Mouse (Mus musculus): ENCODE data around the gene Kcnt1. TPM values are rescaled to one million over a fixed set of nuclear protein-coding genes. Genes with fewer than 3 reads are reported as not detected.

Gene Kcnt1
- polyA plus RNA-seq, 1 experiment from 2014 or later, result 13.3 TPM

DNA sequence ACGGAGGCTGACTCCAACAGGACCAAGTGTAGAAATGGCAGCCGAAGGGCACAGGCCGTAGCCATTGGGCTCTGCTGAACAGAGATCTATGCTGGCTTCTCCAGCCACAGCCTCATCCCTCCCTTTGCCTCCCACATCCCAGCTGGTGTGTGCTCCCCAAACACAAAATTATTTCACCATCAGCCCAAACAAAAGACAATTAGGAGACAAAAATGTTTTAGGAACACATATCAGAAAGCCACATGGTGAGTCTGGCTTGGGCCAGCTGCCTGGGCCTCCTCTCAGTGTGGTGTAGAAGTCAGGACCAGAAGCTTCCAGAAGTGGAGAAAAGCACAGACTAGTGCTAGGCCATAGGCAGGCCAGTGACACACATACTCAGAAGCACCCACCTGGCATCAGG lies 19.4 kb upstream of the Kcnt1 start:
- no peaks in the 10 kb centered on the region for H3K9me3 ChIP-seq (ENCODE audit: control insufficient read depth, low read length)
- H3K4me1 ChIP-seq (replicated peaks; ENCODE audit: control insufficient read depth, insufficient read depth, low read length), result peaks cover 5% of the 10 kb centered on the region
- H3K36me3 ChIP-seq (ENCODE audit: control insufficient read depth, insufficient read depth), result no peaks in the 10 kb centered on the region
- H3K27ac ChIP-seq (ENCODE audit: low read length), result no peak overlapping the region
- H3K27me3 ChIP-seq (replicated peaks; ENCODE audit: control insufficient read depth, insufficient read depth, low read length), result no peaks in the 10 kb centered on the region
- no peak overlapping the region for H3K9ac ChIP-seq (replicated peaks; ENCODE audit: low read depth, low read length)
- no peak for ATAC-seq
- WGBS, result 95% methylated on average over 3 of the region's 3 CpGs
- H3K4me2 ChIP-seq (ENCODE audit: low read length), result no peak overlapping the region
- no peak overlapping the region for H3K4me3 ChIP-seq (replicated peaks; ENCODE audit: low read length)

- H3K9ac ChIP-seq (replicated peaks; ENCODE audit: low read depth, low read length), result no peak overlapping the region
- ATAC-seq, result no peak
- H3K9me3 ChIP-seq (ENCODE audit: control insufficient read depth, low read length), result no peaks in the 10 kb centered on the region
- no peak overlapping the region for H3K27ac ChIP-seq (ENCODE audit: low read length)
- H3K4me1 ChIP-seq (replicated peaks; ENCODE audit: control insufficient read depth, insufficient read depth, low read length), result peaks cover 5% of the 10 kb centered on the region
- no peak overlapping the region for H3K4me2 ChIP-seq (ENCODE audit: low read length)
- 55% methylated on average over 8 of the region's 8 CpGs for WGBS
- H3K36me3 ChIP-seq (ENCODE audit: control insufficient read depth, insufficient read depth), result no peaks in the 10 kb centered on the region
- H3K27me3 ChIP-seq (replicated peaks; ENCODE audit: control insufficient read depth, insufficient read depth, low read length), result no peaks in the 10 kb centered on the region
- H3K4me3 ChIP-seq (replicated peaks; ENCODE audit: low read length), result no peak overlapping the region
These were observed 17.0 kb upstream of the Kcnt1 start for GRCm38 (mm10) chr2:25846516-25846915.

DNA sequence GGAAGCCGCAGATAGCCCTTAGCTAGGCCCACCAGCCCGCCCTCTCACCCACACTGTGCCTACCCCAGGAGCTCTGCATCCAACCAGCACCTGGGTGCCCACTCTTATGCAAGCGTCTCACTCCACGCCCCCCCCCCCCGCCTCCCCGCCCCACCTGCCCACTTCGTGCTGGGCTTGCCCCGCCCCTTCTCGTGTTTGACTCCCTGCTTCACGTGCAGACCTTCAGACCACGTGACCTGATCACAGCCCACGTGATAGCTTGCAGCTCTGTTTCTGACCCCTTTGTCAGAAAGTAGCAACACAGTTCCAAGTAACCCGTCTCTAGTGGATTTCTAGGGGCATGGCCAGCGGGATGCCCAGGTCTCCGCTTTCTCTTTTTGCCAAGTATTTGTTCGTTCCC lies 16.3 kb upstream of the Kcnt1 start, which contains the start of gene Sohlh1:
TSS of gene Sohlh1 (minus strand) at position 23 of the 400 bp plus-strand sequence.
- Histone ChIP-seq H3K9me3 (ENCODE audit: control insufficient read depth, low read length) (no peaks in the 10 kb centered on the region), H3K27ac (ENCODE audit: low read length) (no peak within 1 kb of the TSS), H3K4me1 (replicated peaks; ENCODE audit: control insufficient read depth, insufficient read depth, low read length) (peaks cover 5% of the 10 kb centered on the region), H3K4me2 (ENCODE audit: low read length) (no peak within 1 kb of the TSS), H3K27me3 (replicated peaks; ENCODE audit: control insufficient read depth, insufficient read depth, low read length) (no peaks in the 10 kb centered on the region), H3K36me3 (ENCODE audit: control insufficient read depth, insufficient read depth) (no peaks in the 10 kb centered on the region), H3K9ac (replicated peaks; ENCODE audit: low read depth, low read length) (no peak within 1 kb of the TSS), H3K4me3 (replicated peaks; ENCODE audit: low read length) (no peak within 1 kb of the TSS)
- no peak for ATAC-seq
- 82% methylated on average over 12 of the region's 16 CpGs for WGBS

DNA sequence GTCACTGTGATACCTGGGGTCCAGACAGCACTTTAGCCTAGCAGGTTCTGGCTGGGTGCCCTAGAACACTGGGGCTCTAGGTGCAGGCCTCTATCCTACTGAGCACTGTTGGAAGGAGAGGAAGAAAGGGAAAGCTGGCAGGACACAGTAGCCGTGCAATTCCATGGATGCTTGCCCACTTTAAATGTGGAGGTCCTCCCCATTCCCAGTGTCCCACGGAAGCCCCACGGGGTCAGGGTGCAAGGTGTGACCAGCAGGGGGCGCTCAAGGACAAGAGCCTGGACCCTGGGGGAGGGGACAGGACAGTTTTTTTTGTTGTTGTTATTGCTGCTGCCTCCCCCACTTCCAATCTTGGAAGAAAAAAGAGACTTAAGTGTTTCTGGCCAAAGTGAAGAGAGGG lies 13.2 kb upstream of the Kcnt1 start:
- H3K27me3 ChIP-seq (replicated peaks; ENCODE audit: control insufficient read depth, insufficient read depth, low read length), result no peaks in the 10 kb centered on the region
- no peak overlapping the region for H3K4me2 ChIP-seq (ENCODE audit: low read length)
- no peaks in the 10 kb centered on the region for H3K9me3 ChIP-seq (ENCODE audit: control insufficient read depth, low read length)
- WGBS, result 6% methylated on average over 4 of the region's 4 CpGs
- no peaks in the 10 kb centered on the region for H3K4me1 ChIP-seq (replicated peaks; ENCODE audit: control insufficient read depth, insufficient read depth, low read length)
- H3K36me3 ChIP-seq (ENCODE audit: control insufficient read depth, insufficient read depth), result no peaks in the 10 kb centered on the region
- no peak for ATAC-seq
- no peak overlapping the region for H3K9ac ChIP-seq (replicated peaks; ENCODE audit: low read depth, low read length)
- H3K4me3 ChIP-seq (replicated peaks; ENCODE audit: low read length), result no peak overlapping the region
- H3K27ac ChIP-seq (ENCODE audit: low read length), result no peak overlapping the region

GRCm38 (mm10) chr2:25852626-25853025 lies 10.9 kb upstream of the Kcnt1 start:
- Histone ChIP-seq H3K27me3 (replicated peaks; ENCODE audit: control insufficient read depth, insufficient read depth, low read length) (no peaks in the 10 kb centered on the region), H3K4me2 (ENCODE audit: low read length) (no peak overlapping the region), H3K4me3 (replicated peaks; ENCODE audit: low read length) (no peak overlapping the region), H3K9me3 (ENCODE audit: control insufficient read depth, low read length) (no peaks in the 10 kb centered on the region), H3K27ac (ENCODE audit: low read length) (no peak overlapping the region), H3K36me3 (ENCODE audit: control insufficient read depth, insufficient read depth) (no peaks in the 10 kb centered on the region), H3K9ac (replicated peaks; ENCODE audit: low read depth, low read length) (no peak overlapping the region), H3K4me1 (replicated peaks; ENCODE audit: control insufficient read depth, insufficient read depth, low read length) (no peaks in the 10 kb centered on the region)
- no peak for ATAC-seq
- 40% methylated on average over 3 of the region's 3 CpGs for WGBS

GRCm38 (mm10) chr2:25853998-25854397 lies 9.5 kb upstream of the Kcnt1 start:
- Histone ChIP-seq H3K4me2 (ENCODE audit: low read length) (no peak overlapping the region), H3K4me3 (replicated peaks; ENCODE audit: low read length) (no peak overlapping the region), H3K36me3 (ENCODE audit: control insufficient read depth, insufficient read depth) (no peaks in the 10 kb centered on the region), H3K27ac (ENCODE audit: low read length) (no peak overlapping the region), H3K9me3 (ENCODE audit: control insufficient read depth, low read length) (no peaks in the 10 kb centered on the region), H3K27me3 (replicated peaks; ENCODE audit: control insufficient read depth, insufficient read depth, low read length) (no peaks in the 10 kb centered on the region), H3K4me1 (replicated peaks; ENCODE audit: control insufficient read depth, insufficient read depth, low read length) (no peaks in the 10 kb centered on the region), H3K9ac (replicated peaks; ENCODE audit: low read depth, low read length) (no peak overlapping the region)
- 83% methylated on average over 5 of the region's 5 CpGs for WGBS
- ATAC-seq, result no peak

DNA sequence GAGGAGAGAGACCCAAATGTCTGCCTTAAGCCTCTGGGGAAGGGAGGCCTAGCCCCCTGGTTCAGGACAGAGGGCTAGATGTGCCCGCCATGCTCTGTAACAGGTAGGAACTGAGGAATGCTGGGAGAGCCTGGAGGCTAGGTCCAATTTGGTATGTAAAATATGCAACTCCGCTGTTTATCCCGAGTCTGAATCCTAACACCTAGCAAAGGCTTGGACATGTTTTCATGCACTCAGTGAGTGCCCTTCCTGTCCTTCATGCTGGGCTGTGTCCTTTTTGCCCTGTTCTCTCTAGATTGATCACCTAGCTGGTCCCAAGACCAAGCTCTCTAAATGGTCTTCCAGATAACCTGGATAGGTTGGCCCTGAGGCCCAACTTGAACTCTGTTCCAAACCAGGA lies 3.6 kb upstream of the Kcnt1 start:
- Histone ChIP-seq H3K9ac (replicated peaks; ENCODE audit: low read depth, low read length) (no peak overlapping the region), H3K27ac (ENCODE audit: low read length) (no peak overlapping the region), H3K9me3 (ENCODE audit: control insufficient read depth, low read length) (no peaks in the 10 kb centered on the region), H3K4me3 (replicated peaks; ENCODE audit: low read length) (no peak overlapping the region), H3K4me2 (ENCODE audit: low read length) (no peak overlapping the region), H3K4me1 (replicated peaks; ENCODE audit: control insufficient read depth, insufficient read depth, low read length) (peaks cover 17% of the 10 kb centered on the region), H3K27me3 (replicated peaks; ENCODE audit: control insufficient read depth, insufficient read depth, low read length) (no peaks in the 10 kb centered on the region; the same call in none of the 2 replicates), H3K36me3 (ENCODE audit: control insufficient read depth, insufficient read depth) (no peaks in the 10 kb centered on the region)
- ATAC-seq, result no peak
- WGBS, result 92% methylated on average over 3 of the region's 3 CpGs

DNA sequence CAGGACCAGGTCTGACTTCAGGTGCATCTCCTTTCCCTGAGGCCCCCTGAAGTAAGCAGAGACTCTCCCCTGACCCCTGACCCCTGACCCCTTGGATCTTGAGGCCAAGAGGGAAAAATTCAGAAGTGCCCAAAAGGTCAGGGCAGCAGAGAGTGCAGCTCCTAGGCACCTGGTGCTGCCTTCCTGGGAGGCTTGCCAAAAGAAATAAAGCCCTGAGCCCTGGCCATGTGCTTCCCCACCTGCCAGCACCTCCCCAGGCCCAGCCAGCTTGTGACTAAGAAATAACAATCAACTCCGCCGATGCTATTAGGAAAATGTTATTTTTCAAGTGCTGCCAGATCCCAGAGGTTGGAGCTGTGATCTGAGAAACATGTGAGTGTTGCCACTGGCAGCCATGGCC lies 1.5 kb upstream of the Kcnt1 start:
- H3K27me3 ChIP-seq (replicated peaks; ENCODE audit: control insufficient read depth, insufficient read depth, low read length), result no peaks in the 10 kb centered on the region; the same call in none of the 2 replicates
- no peaks in the 10 kb centered on the region for H3K36me3 ChIP-seq (ENCODE audit: control insufficient read depth, insufficient read depth)
- H3K27ac ChIP-seq (ENCODE audit: low read length), result no peak overlapping the region
- H3K9ac ChIP-seq (replicated peaks; ENCODE audit: low read depth, low read length), result no peak overlapping the region
- no peaks in the 10 kb centered on the region for H3K9me3 ChIP-seq (ENCODE audit: control insufficient read depth, low read length)
- ATAC-seq, result no peak
- H3K4me2 ChIP-seq (ENCODE audit: low read length), result no peak overlapping the region
- WGBS, result 55% methylated on average over 2 of the region's 2 CpGs
- no peak overlapping the region for H3K4me3 ChIP-seq (replicated peaks; ENCODE audit: low read length)
- H3K4me1 ChIP-seq (replicated peaks; ENCODE audit: control insufficient read depth, insufficient read depth, low read length), result peaks cover 24% of the 10 kb centered on the region

- peak overlapping the region; percentile 56; the same call in 1 of the 2 replicates for H3K4me3 ChIP-seq (replicated peaks; ENCODE audit: low read length)
- no peak overlapping the region for H3K9ac ChIP-seq (replicated peaks; ENCODE audit: low read depth, low read length)
These were observed 751 bp upstream of the Kcnt1 start for GRCm38 (mm10) chr2:25862696-25863270.

DNA sequence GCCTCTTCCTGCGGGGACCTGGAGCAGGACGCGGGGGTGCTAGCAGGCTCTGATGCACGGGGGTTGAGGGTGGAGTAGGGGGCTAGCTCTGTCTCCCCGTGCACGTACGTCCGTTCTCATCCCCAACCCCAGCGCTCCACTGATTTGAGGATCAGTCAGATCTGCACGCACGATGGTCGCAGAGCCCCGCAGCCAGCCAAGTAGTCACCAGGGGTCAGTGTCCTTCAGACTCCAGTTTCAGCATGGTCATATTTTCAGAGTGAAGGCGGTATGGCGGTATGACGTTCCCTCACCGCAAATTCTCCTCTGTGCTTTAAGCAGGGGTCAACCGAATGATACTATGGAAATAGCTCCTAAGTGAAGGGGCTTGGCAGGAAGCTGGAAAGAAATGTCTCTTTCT lies 696 bp downstream of the Kcnt1 start:
- H3K27me3 ChIP-seq (replicated peaks; ENCODE audit: control insufficient read depth, insufficient read depth, low read length), result no peaks in the 10 kb centered on the region; the same call in none of the 2 replicates
- peak overlapping the region; percentile 64; the same call in 1 of the 2 replicates for H3K9ac ChIP-seq (replicated peaks; ENCODE audit: low read depth, low read length)
- H3K27ac ChIP-seq (ENCODE audit: low read length), result no peak overlapping the region
- H3K4me3 ChIP-seq (replicated peaks; ENCODE audit: low read length), result peak overlapping the region; percentile 56
- peak overlapping the region; percentile 99 for H3K4me2 ChIP-seq (ENCODE audit: low read length)
- whole genome bisulfite sequencing, result 3% methylated on average over 18 of the region's 18 CpGs
- no peak for ATAC-seq
- peaks cover 24% of the 10 kb centered on the region for H3K4me1 ChIP-seq (replicated peaks; ENCODE audit: control insufficient read depth, insufficient read depth, low read length)
- H3K9me3 ChIP-seq (ENCODE audit: control insufficient read depth, low read length), result no peaks in the 10 kb centered on the region
- H3K36me3 ChIP-seq (ENCODE audit: control insufficient read depth, insufficient read depth), result no peaks in the 10 kb centered on the region

More at GRCm38 (mm10) chr2:25862696-25863270, 751 bp upstream of the Kcnt1 start:
- Histone ChIP-seq H3K27me3 (replicated peaks; ENCODE audit: control insufficient read depth, insufficient read depth, low read length) (no peaks in the 10 kb centered on the region; the same call in none of the 2 replicates), H3K4me2 (ENCODE audit: low read length) (peak overlapping the region; percentile 99), H3K27ac (ENCODE audit: low read length) (no peak overlapping the region), H3K9me3 (ENCODE audit: control insufficient read depth, low read length) (no peaks in the 10 kb centered on the region), H3K36me3 (ENCODE audit: control insufficient read depth, insufficient read depth) (no peaks in the 10 kb centered on the region), H3K4me1 (replicated peaks; ENCODE audit: control insufficient read depth, insufficient read depth, low read length) (peaks cover 24% of the 10 kb centered on the region)
- WGBS, result 49% methylated on average over 5 of the region's 5 CpGs
- ATAC-seq, result no peak
